Mouse (Mus musculus) spleen, embryonic (tissue): ENCODE data around the gene Gars.

ENCODE experiments used
- CTCF ChIA-PET: fragments of 350-600 bp; sonication (Branson Sonifier 250); formaldehyde crosslinking; loops from one replicate; lab custom pipeline; 2022; lab: Charles Lee

Gene Gars

GRCm38 (mm10) chr6:55037799-55038670 is at the start of gene Gars:
Gars (plus strand) TSS chr6:55038007.
- CTCF ChIA-PET: no interaction called here

GRCm38 (mm10) chr6:54988141-54988540 is 49.7 kb upstream of the Gars start:
- CTCF ChIA-PET: interaction anchor here (0.6 kb wide), 1 partner anchor 66 kb away, joined by 6 read pairs; no protein-coding TSS in a partner anchor

- CTCF ChIA-PET: interaction anchor here (0.8 kb wide), 1 partner anchor 38 kb away, joined by 3 read pairs; no protein-coding TSS in a partner anchor
These were observed 46.6 kb upstream of the Gars start for GRCm38 (mm10) chr6:54991189-54991588.

- CTCF ChIA-PET: interaction anchor here (1.1 kb wide), 1 partner anchor 38 kb away, joined by 5 read pairs; no protein-coding TSS in a partner anchor
These were observed 45.7 kb upstream of the Gars start for GRCm38 (mm10) chr6:54992141-54992540.

GRCm38 (mm10) chr6:54992734-54993260 is 45.0 kb upstream of the Gars start, which contains the start of gene Ggct:
Ggct (minus strand) TSS chr6:54992950.
- CTCF ChIA-PET: interaction anchor here (1.1 kb wide), 1 partner anchor 38 kb away, joined by 5 read pairs; no protein-coding TSS in a partner anchor

GRCm38 (mm10) chr6:54996361-54996760 is 41.4 kb upstream of the Gars start:
- CTCF ChIA-PET: no interaction called here

GRCm38 (mm10) chr6:54997726-54998125 is 40.1 kb upstream of the Gars start:
- CTCF ChIA-PET: interaction anchor here (0.8 kb wide), 1 partner anchor 402 kb away, joined by 7 read pairs; no protein-coding TSS in a partner anchor

GRCm38 (mm10) chr6:55001320-55001719 is 36.5 kb upstream of the Gars start:
- CTCF ChIA-PET: no interaction called here

GRCm38 (mm10) chr6:55002438-55002837 is 35.4 kb upstream of the Gars start:
- CTCF ChIA-PET: no interaction called here

GRCm38 (mm10) chr6:55003559-55003958 is 34.2 kb upstream of the Gars start:
- CTCF ChIA-PET: no interaction called here

GRCm38 (mm10) chr6:55008401-55008800 is 29.4 kb upstream of the Gars start:
- CTCF ChIA-PET: no interaction called here

GRCm38 (mm10) chr6:55009391-55010230 is 28.2 kb upstream of the Gars start:
- CTCF ChIA-PET: no interaction called here

- CTCF ChIA-PET: no interaction called here
These were observed 27.3 kb upstream of the Gars start for GRCm38 (mm10) chr6:55010330-55011091.

- CTCF ChIA-PET: no interaction called here
These were observed 25.3 kb upstream of the Gars start for GRCm38 (mm10) chr6:55012516-55012915.

GRCm38 (mm10) chr6:55014184-55014583 is 23.6 kb upstream of the Gars start:
- CTCF ChIA-PET: interaction anchor here (0.5 kb wide), 1 partner anchor 162 kb away, joined by 3 read pairs; no protein-coding TSS in a partner anchor

- CTCF ChIA-PET: interaction anchor here (1.0 to 2.1 kb wide), 3 partner anchors 150 to 310 kb away, joined by 3 to 8 read pairs (median 3); no protein-coding TSS in a partner anchor
These were observed 21.6 kb upstream of the Gars start for GRCm38 (mm10) chr6:55016236-55016635.

- CTCF ChIA-PET: interaction anchor here (1.0 to 2.1 kb wide), 3 partner anchors 97 to 208 kb away, joined by 3 to 8 read pairs (median 3); no protein-coding TSS in a partner anchor
These were observed 20.9 kb upstream of the Gars start for GRCm38 (mm10) chr6:55016710-55017583.

GRCm38 (mm10) chr6:55018417-55018816 is 19.4 kb upstream of the Gars start:
- CTCF ChIA-PET: no interaction called here

GRCm38 (mm10) chr6:55021806-55022205 is 16.0 kb upstream of the Gars start:
- CTCF ChIA-PET: no interaction called here

- CTCF ChIA-PET: no interaction called here
These were observed 10.2 kb upstream of the Gars start for GRCm38 (mm10) chr6:55027642-55028041.
